Mouse (Mus musculus): Measurements from ENCODE around the gene Dnajb1. TPM values are rescaled to one million over a fixed set of nuclear protein-coding genes. Genes with fewer than 3 reads are reported as not detected.

The Dnajb1 gene
- polyA plus RNA-seq, 1 experiment = 28.2 TPM

DNA sequence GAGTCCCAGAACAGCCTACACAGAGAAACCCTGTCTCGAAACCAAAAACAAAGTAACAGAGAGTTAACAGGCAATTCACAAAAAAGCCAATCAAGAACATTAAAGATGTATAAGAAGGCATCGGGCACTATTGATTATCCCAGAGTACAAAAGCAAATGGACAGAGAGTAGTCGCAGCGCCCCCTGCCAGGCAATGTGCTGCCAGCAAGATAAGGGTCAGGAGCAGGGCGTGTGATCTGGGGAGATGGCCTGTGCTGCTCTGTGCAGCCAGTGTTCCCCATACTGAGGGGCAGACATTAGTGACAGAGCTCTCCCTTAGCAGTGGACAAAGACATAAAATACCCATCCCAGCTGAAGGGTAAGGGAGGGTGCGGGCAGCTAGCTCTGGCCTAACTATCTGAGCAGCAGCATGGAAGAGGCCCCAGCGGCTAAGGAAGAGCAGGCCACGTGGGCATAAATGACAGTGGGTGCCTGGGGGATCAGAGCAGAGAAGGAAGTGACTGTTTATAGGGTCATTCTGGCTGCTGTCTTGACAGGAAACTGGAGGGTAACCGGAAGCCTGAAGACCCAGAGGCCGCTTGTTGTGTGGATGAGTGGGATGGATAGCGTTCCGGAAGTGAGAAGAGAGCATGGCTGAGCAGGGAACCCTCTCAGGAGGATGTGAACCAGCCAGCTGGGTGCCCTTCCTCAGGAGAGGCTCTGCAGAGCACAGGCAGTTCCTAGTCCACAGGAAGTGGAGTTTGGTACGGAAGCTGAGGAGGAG is 48.7 kb downstream of the Dnajb1 start:
- H3K27ac ChIP-seq (ENCODE audit: insufficient read depth, low read length) = peak overlapping the region; percentile 22

DNA sequence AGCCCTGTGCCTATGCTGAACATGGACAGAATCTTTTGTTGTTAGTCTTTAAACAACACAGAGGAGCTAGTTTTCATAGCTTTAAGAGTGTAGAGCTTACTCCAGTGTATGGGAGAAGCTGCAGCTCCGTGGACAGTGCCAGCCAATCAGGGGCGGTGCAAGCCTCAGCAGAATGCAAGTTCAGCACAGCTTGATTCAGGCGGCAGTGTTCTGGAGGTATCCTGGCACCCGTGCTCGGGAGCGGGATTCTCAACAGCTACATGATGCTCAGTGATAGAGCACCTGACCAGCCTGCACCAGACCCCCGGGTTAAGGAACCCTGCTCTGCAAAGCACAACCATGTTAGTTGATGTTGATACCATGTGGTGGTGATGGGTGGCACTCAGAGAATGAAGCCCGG is 52.6 kb downstream of the Dnajb1 start:
- peaks cover 11% of the 10 kb centered on the region for H3K4me1 ChIP-seq (ENCODE audit: control insufficient read depth, insufficient read depth, low read length)
- TF ChIP-seq POLR2A (IDR thresholded peaks at IDR 0.05; ENCODE audit: insufficient read depth, low read length) = no peak
- no peak for TF ChIP-seq EP300 (IDR thresholded peaks at IDR 0.05; ENCODE audit: insufficient read depth, low read depth, low read length)
- no peaks in the 10 kb centered on the region for H3K27me3 ChIP-seq (ENCODE audit: control insufficient read depth, insufficient read depth, low read length, poor library complexity, severe bottlenecking)
- no peak overlapping the region; the same call in 1 of the 2 replicates for H3K4me3 ChIP-seq (ENCODE audit: low read depth, low read length)
- H3K27ac ChIP-seq (ENCODE audit: insufficient read depth, low read length) = no peak overlapping the region
- peak overlapping the region; percentile 21; the same call in 1 of the 2 replicates for H3K9ac ChIP-seq (ENCODE audit: low read depth, poor library complexity, severe bottlenecking)
- H3K9me3 ChIP-seq (replicated peaks; ENCODE audit: control insufficient read depth, insufficient read depth, low read length, poor library complexity, severe bottlenecking) = no peaks in the 10 kb centered on the region
- H3K36me3 ChIP-seq (ENCODE audit: control insufficient read depth, insufficient read depth, low read length, poor library complexity, severe bottlenecking) = 0 out of 2 replicates have a peak, but pooled peaks cover 3% of the 10 kb centered on the region

More for the DNA sequence above, 48.7 kb downstream of the Dnajb1 start:
- no peak overlapping the region for H3K4me3 ChIP-seq (ENCODE audit: low read depth, low read length)
- no peak overlapping the region for H3K9ac ChIP-seq (ENCODE audit: low read depth, poor library complexity, severe bottlenecking)
- no peaks in the 10 kb centered on the region for H3K27me3 ChIP-seq (ENCODE audit: control insufficient read depth, insufficient read depth, low read length, poor library complexity, severe bottlenecking)
- peak; percentile 72 for TF ChIP-seq CTCF (IDR thresholded peaks at IDR 0.05; ENCODE audit: low read depth, low read length)
- TF ChIP-seq EP300 (IDR thresholded peaks at IDR 0.05; ENCODE audit: insufficient read depth, low read depth, low read length) = no peak
- H3K4me1 ChIP-seq (ENCODE audit: control insufficient read depth, insufficient read depth, low read length) = peaks cover 12% of the 10 kb centered on the region
- H3K9me3 ChIP-seq (replicated peaks; ENCODE audit: control insufficient read depth, insufficient read depth, low read length, poor library complexity, severe bottlenecking) = no peaks in the 10 kb centered on the region
- H3K36me3 ChIP-seq (ENCODE audit: control insufficient read depth, insufficient read depth, low read length, poor library complexity, severe bottlenecking) = peaks cover 2% of the 10 kb centered on the region; the same call in 1 of the 2 replicates

DNA sequence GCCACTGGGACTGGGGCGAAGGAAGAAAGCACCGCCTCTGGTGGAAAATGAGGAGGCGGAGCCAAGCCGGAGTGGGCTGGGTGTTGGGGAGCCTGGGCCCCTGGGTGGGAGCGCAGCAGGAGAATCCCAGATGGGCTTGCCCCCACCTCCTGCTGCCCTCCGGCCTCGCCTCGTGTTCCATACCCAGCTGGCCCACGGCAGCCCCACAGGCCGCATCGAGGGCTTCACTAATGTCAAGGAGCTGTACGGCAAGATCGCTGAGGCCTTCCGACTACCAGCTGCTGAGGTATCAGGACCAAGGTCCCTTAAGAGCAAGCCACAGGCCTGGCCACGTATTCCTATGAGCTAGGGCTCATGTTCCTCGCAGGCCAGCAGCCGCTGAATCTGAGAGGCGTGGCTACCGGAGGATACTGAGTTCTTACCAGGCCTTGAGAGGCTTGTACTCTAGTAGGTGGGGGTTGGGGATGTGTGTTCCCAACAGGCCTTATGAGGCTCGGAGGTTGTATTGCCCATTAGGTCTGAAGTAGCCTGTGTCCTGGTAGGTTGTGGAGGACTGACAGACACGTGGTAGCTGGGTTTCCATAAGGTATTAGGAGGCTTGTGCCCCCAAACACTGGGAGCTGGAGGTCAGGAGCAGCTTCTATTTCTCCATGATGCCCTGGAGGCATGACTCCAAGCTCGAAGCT is 53.1 kb downstream of the Dnajb1 start:
- Histone ChIP-seq H3K27me3 (ENCODE audit: control insufficient read depth, insufficient read depth, low read length, poor library complexity, severe bottlenecking) (no peaks in the 10 kb centered on the region), H3K9ac (ENCODE audit: low read depth, poor library complexity, severe bottlenecking) (peak overlapping the region; percentile 21; the same call in 1 of the 2 replicates), H3K4me3 (ENCODE audit: low read depth, low read length) (0 out of 2 replicates have a peak overlapping the region, but pooled peaks have one; percentile 2), H3K9me3 (replicated peaks; ENCODE audit: control insufficient read depth, insufficient read depth, low read length, poor library complexity, severe bottlenecking) (no peaks in the 10 kb centered on the region), H3K27ac (ENCODE audit: insufficient read depth, low read length) (no peak overlapping the region), H3K4me1 (ENCODE audit: control insufficient read depth, insufficient read depth, low read length) (peaks cover 11% of the 10 kb centered on the region), H3K36me3 (ENCODE audit: control insufficient read depth, insufficient read depth, low read length, poor library complexity, severe bottlenecking) (0 out of 2 replicates have a peak, but pooled peaks cover 3% of the 10 kb centered on the region)
- TF ChIP-seq CTCF (IDR thresholded peaks at IDR 0.05; ENCODE audit: low read depth, low read length) (no peak), POLR2A (IDR thresholded peaks at IDR 0.05; ENCODE audit: insufficient read depth, low read length) (no peak), EP300 (IDR thresholded peaks at IDR 0.05; ENCODE audit: insufficient read depth, low read depth, low read length) (no peak)

Other genes starting within 250 kb of the Dnajb1 start
- 4.8 and 5.6 TPM in 2 replicates for gene Clgn, start 218.3 kb upstream of the Dnajb1 start, polyA plus RNA-seq (2011; ENCODE audit: insufficient read depth, insufficient read length, low read depth, missing spikeins)
- 76.3 and 82.9 TPM in 2 replicates for gene Scoc, start 149.8 kb upstream of the Dnajb1 start, polyA plus RNA-seq (2011; ENCODE audit: insufficient read depth, insufficient read length, low read depth, missing spikeins)
- gene Olfr370, start 72.4 kb upstream of the Dnajb1 start, polyA plus RNA-seq (2011; ENCODE audit: insufficient read depth, insufficient read length, low read depth, missing spikeins) = 0.24 TPM in 1 of 2 replicates, not detected in the other
- 102 and 121 TPM in 2 replicates for gene Ndufb7, start 41.5 kb upstream of the Dnajb1 start, polyA plus RNA-seq (2011; ENCODE audit: insufficient read depth, insufficient read length, low read depth, missing spikeins)
- gene Tecr, start 222 bp upstream of the Dnajb1 start, polyA plus RNA-seq (2011; ENCODE audit: insufficient read depth, insufficient read length, low read depth, missing spikeins) = 310 and 347 TPM in 2 replicates
- 42.5 and 43.7 TPM in 2 replicates for gene Gipc1, start 44.5 kb downstream of the Dnajb1 start, polyA plus RNA-seq (2011; ENCODE audit: insufficient read depth, insufficient read length, low read depth, missing spikeins)
- 0.58 TPM in 1 of 2 replicates, not detected in the other for gene Ptger1, start 58.5 kb downstream of the Dnajb1 start, polyA plus RNA-seq (2011; ENCODE audit: insufficient read depth, insufficient read length, low read depth, missing spikeins)
- gene Pkn1, start 91.0 kb downstream of the Dnajb1 start, polyA plus RNA-seq (2011; ENCODE audit: insufficient read depth, insufficient read length, low read depth, missing spikeins) = 19.9 and 20.2 TPM in 2 replicates
- 117 and 121 TPM in 2 replicates for gene Ddx39, start 107.0 kb downstream of the Dnajb1 start, polyA plus RNA-seq (2011; ENCODE audit: insufficient read depth, insufficient read length, low read depth, missing spikeins)
- 16.8 and 17.5 TPM in 2 replicates for gene Adgre5, start 133.1 kb downstream of the Dnajb1 start, polyA plus RNA-seq (2011; ENCODE audit: insufficient read depth, insufficient read length, low read depth, missing spikeins)